Mouse (Mus musculus) heart, postnatal 4 days (tissue): ENCODE data around the gene Slx1b. TPM values are rescaled to one million over a fixed set of nuclear protein-coding genes. Genes with fewer than 3 reads are reported as not detected.
A peak's percentile ranks its signal among the peaks of the same experiment; 100 is the strongest.
"Not testable (repeated sequence)": the region's sequence is repeated elsewhere in the genome, so short reads cannot be mapped to it uniquely, and the experiment has no call there.

ENCODE experiments used
- DNase-seq: peaks from one replicate; pipeline ENCODE4 v3.0.0; 2021
- total RNA-seq, 2 experiments: library from RNA; stranded (reverse); gene quantifications; 2 replicates each; pipeline ENCODE4 v1.2.3; 2021

Slx1b gene
- total RNA-seq, 2 experiments from 2014 or later = 7.2 to 8.1 TPM

DNA sequence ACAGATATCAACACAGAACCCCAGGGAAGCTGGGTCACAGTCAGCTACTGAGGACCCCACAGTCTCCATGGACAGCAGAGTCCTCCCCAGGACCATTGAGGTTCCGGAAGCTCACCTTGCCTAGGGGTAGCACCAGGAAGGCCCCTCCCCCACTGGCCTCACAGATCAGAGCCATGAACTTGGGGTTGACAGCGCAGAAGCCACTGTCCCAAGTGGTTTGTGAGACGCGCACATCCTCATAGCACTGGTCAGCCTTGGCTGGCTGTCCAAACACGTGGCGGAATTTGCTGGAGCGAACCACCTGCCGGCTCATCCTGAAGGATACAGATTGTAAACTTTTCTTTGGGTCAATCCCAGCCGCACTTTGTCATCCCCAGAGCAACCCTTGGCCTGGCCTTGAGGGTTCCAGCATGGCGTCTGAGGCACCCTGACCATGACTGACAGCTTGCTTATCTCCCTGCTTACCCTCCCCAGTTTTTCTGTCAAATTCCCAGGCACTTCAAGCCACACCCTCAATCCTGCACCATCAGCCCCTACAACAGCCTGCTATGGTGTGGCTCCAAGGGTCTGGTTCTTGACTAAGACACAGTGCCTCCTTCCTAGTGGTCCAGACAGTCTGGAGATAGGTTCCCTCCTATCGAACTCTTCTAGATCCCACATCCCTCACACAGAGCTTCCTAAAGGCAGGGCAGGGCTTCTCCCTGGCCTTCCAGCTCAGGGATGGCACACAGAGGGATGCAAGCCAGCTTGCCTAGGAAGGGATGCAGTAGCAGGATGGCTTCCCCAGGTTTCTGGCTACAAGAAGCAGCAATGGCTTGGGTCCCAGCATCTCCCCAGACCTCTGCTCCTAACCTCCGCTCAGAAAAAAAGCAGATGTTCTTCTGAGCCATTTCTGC lies 7.5 kb upstream of the Slx1b start:
- no peak for DNase-seq

DNA sequence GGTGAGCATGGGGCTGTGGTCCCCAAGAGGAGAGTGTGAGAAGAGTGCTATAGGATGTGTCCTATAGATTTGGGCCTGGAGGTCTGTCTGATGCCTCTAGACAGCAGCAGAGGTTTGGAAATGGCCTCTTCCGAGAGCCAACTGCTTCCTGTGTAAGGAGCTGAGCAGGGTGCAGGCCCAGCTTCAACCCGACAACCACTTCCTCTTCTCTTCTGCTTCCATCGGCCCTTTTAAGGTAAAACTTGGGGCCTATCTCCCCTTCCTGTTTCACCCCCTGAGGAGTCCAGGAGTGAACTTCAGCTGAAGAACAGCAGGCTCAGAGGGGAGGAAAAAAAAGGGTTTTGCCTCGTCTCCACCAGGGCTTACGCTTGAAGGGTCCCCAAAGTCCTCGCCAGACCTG lies 6.8 kb upstream of the Slx1b start:
- no peak for DNase-seq

DNA sequence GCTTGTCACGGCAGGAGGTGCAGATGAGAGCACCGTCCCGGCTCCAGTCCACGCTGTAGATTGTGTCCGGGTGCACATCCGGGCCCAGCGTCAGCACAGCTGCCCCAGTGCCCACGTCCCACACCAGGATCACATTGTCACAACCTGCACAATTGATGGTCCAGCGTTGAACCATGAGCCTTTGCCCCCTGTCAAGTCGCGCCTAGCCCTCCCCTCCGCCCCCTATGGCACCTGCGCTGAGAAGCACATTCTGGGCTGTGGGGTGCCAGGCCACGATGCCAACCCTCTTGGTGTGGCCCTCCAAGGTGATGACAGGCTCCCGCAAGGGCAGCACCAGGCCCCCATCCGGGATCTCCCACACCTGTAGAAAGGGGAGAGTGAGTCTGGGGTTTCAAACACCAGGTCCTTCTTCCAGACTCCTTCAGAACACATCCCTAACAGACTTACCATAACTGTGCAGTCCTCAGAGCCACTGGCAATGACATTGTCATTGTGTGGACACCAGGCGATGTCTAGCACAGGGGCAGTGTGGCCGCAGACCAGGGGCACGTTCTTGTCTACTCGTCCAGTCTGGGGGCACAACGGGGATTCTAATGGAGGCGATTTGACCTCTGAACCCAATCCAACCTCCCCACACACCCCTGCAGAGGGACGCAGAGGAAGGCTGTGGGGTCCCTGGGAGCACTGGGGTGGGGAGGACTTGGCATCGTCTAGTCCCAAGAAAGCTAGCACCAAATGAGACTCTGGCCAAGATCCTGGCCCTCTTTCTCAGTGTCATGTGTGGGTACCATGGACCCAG lies 6.2 kb upstream of the Slx1b start:
- DNase-seq = no peak

DNA sequence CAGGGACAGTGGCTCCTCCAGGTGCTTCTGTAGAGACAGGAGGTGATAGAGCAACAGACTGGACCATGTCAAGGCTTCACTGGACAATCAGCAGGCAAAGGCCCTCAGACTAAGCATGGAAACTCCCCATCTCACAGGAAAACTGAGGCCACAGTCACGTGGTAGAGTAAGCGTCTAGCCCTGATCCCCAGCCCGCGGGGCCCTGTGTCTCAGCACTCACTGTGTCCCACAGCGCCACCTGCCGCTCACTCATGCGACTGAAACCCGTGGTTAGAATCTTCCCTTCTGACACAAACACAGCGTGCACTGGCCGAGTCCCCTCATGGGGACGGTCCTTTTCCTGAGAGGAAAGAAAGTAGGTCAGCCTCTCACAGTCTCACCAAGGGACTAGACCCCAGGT lies 5.5 kb upstream of the Slx1b start:
- peak; percentile 93 for DNase-seq

DNA sequence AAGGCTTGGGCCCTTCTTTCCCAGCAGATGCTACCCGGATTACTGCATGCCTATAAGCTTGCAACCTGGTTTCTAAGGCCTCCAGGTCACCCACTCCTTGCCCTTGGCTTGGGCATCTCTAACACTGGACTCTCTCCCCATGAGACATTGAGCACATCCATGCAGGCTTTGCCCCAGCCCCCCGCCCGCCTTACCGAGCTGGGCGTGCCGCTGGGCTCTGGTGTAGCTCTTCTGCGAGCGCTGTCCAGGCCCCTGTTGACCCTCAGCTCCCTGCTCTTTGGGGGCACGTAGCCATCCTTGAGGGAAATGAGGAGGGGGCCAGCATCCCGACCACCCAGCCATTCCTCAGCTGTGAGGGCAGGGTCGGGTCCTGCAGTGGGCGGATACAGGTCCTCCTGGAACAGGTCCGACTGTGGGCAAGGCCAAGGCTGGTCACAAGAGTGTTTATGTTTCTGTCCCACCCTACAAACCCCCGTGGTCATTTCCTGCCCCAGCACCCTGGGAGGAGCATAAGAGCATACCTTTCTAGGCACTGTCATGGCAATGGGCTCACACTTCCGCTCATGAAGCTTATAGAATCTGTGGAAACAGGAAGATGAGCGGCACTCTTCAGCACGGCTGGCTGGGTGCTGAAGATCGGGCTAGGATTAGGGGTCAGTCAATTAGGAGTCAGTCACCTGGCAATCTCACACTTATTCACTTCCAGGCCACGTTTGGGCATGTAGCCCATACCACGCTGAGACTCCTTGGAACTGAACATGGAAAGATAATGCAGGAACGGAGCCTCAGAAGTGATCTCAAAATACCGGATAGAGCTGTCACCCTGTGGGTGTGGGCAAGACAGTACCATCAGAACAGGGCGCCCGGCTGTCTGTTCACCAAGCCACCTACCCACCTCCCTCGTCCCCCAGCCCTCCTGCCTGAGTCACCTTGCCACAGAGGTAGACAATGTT lies 4.8 kb upstream of the Slx1b start:
- DNase-seq = no peak

DNA sequence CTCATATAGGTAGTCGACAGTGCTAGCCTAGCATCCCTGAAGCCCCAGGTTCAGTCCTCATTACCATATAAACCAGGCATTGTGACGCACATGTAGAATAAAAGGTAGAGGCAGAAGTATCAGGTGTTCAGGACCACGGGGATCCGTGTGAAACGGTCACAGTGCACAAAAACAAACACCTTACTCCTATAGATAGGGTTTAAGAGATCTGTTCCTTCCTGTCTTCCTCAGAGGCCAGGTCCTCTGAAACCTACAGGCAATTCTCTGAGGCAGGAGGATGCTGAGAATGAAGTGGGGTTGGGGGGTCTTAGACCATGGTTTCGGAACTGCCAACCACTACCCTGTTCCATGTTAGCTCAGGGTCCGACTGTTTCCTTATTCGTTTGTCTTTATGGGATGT lies 2.3 kb upstream of the Slx1b start:
- DNase-seq = no peak

DNA sequence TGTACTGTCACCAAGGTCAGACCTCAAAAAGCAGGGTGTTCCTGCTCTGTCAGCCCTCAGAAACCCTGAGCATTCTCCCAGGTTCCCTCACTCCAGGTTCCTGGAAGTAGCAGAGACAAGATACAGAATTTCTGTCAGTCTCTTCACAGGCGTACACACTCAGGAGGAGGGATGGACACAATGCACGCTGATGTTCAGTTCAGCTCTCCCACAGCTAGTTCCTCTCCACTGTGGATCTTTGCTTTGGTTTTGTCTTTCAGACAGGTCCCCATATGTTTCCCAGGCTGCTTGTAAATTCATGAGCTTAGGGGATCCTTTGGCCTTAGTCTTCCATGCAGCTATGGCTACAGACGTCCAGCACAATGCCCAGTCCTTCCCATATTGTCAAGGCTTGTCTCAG lies 1.3 kb upstream of the Slx1b start:
- no peak for DNase-seq

DNA sequence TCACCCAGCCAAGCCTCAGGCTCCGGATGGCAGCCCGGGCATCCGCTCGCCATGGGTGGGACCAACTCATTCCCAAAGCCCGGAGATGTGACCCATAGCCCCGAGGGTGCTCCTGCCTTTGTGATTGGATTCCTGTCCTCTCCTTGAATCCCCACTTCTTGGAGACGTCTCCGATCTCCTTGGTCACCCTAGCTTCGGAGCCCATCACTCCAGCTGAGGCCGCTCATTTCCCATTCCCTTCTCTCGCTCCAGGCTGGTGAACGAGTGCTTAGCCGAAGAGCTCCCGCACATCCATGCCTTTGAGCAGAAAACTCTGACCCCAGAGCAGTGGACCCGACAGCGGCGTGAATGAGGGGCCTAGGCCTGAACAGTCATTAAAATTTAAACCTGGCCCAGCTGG lies 719 bp upstream of the Slx1b start:
- no peak for DNase-seq

DNA sequence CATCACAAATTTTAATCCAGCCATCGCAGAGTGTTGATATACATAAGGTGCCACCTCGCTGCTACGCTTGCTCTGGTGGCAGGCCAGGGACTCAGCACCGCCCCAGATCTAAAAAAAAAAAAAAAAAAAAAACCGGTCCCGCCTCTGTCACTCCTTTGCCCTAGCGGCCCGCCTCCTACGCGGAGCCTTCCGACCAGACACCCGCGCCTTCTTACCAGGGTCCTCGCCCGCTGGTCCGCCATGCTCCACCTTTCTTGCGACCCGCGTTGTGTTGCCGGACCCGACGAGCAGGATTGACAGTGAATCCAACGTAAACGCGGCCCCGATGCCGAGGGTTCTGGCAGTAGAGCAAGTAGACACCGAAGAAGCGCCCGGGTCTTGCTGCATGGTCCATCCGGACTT lies 373 bp downstream of the Slx1b start, which contains the start of gene Bola2:
Gene Bola2 (plus strand): TSS at position 192 of the 402 bp plus-strand sequence.
- DNase-seq = peak; percentile 73

DNA sequence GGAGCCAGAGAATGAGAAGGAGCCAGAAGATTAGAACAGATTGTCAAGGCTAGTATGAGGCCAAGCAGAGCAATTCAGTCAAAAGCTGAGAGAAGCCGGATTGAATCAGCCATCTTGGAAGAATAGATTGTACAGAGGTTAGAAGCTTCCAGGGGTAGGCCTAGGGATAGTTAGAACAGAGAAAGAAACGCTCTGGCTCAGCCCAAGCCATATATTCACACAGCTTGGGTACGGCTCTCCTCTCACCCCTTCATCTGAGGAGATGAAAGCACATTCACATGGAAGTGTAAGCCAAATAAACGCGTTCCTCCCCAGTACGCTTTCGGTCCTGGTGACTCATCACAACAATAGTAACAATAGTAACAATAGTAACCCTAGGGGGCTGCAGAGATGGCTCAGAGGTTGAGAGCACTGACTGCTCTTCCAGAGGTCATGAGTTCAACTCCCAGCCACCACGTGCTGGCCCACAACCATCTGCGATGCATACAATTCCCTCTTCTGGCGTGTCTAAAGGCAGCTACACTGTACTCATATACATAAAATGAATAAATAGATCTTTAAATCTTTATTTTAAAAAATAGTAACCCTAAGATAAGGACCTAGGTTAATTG lies 1.0 kb downstream of the Slx1b start:
- DNase-seq = no peak

DNA sequence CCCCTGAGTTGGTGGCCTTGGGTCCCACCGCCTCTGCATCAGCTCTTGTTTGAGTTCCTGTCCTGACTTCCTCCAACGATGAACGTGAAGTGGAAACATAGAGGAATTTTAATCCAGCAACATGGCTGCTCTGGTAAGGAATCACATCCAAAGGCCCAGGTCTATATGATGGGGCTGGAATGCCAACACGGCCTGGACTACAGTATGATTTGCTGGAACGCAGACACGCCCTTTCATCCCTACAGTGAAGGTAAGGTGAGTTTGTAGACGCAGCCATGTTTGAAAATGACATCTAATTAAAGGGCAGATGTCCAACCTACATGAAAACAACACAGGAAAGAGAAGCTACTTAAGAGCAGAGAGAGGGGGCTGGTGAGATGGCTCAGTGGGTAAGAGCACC lies 1.8 kb downstream of the Slx1b start:
- DNase-seq = no peak

DNA sequence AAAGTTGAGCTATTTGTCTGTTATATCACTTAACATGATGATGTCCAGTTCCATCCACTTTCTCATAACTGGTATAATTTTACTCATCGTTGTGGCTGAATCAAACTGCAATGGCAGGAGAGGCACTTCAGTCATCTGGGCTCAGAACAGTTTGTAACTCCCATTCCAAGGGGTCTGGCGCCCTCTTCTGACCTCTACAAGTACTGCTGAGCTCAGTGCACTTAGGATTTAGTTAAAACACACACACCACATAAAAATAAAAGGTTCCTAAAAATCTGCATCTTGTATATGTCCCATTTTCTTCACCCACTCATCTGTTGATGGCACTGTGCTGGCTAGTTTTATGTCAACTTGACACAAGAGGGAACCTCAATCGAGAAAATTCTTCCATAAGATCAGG lies 2.3 kb downstream of the Slx1b start:
- peak; percentile 91 for DNase-seq

DNA sequence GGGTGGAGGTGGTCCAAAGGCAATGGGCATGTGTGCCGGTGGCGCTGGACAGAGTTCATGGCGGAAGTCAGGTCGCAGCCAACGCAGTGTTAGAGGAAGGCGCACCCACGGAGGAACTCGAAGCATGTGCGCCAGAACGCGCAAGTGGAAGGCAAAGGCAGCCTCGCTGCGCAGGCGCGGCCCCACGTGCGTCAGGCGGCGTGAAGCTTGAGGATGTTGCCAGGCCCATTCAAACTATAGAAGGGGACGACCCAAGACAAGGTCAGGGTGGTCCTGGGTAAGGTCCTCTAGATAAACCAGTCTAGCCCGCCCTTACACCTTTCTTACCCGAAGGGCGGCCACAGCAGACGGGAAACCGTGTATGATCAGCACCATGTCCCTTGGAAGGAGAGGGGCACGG lies 3.2 kb downstream of the Slx1b start:
- DNase-seq = no peak

DNA sequence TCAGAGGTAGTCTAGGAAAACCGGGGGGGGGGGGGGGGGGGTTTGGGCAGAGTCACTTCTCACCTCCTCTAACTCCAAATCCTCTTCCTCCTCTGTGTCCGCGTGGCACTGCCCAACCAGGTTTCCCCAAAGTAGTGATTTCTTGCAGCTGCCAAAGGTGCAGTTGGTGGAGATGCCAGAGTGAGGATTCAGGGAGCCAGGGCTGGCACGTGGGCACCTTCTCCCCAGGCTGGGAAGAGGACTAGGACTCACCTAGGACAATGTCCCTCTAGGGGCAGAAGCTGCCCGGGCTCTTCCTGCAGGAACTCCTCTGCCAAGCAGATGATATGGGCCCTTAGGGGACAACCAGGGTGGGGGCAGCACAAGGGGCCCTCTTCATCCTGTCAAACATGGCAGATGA lies 3.9 kb downstream of the Slx1b start:
- no peak for DNase-seq

DNA sequence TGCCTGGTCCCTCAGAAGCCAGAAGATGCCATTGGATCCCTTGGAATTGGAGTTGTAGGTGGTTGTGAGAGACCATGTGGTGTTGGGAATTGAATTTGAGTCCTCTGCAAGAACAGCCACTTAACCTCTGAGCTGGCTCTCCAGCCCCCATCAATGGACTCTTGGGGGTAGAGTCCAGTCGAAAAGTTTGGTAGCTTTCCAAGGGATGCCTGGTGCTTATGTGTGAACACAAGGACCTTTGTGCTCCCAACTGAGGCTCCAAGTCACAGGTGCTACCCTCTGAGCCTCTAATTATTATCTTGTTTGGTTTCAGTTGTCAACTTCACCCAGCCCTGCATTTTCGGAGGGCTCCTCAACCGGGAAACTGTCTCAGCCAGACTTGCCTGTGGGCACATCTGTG lies 4.8 kb downstream of the Slx1b start:
- DNase-seq = no peak

DNA sequence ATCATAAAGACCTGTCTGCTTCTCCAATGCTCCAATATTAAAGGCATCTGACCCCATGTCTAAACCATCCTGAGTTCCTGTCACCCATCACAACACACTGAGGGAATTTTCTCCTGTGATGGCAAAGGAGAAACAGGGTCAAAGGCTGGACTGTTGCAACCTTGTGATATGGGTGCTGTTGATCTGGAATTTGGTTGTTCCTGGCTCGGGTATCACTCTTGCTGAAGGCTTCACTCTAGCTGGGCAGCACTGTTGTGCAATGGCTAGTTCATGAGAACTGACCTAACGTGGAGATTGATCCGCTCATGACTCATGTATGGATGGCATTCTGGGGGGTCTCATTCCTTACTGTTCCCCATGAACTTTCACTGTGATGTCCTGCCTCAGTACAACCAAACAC lies 6.6 kb downstream of the Slx1b start:
- DNase-seq = no peak

DNA sequence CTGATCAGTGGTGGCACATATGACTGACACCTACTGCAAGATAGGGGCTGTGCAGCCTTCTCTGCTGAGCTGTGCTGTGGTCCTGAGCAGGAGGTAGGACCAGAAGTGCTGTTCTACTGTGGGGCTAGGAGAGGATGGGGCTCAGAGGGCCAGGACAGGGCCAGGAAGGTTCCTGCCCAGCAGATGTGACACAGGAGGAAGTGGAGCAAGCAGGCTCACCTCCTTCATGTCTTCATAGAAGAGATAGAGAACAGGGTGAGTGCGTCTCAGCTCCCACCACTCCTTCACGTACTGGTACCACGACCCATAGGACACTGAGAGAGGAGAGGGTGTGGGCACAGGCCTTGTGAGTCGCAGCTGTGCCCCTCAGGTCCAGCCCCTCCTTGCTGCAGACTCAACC lies 7.4 kb downstream of the Slx1b start:
- not testable (repeated sequence) for DNase-seq

DNA sequence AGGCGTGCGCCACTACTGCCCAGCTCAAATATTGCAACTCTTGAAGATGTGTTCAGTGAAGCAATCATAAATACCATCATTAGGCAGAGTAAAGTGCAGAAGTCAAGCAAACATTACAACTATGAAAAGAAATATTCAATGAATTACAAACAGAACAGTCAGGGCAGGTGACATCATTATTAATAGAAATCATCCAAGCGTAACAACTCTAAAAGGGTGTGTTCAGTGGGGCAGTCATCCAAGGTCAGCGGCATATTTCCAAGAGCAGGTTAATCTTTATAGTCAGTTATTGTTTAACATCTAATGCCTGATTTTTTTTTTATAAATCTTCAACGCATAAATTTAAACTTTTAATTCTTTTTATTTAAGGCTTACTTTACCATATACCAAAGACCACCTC lies 14.4 kb downstream of the Slx1b start:
- DNase-seq = no peak

DNA sequence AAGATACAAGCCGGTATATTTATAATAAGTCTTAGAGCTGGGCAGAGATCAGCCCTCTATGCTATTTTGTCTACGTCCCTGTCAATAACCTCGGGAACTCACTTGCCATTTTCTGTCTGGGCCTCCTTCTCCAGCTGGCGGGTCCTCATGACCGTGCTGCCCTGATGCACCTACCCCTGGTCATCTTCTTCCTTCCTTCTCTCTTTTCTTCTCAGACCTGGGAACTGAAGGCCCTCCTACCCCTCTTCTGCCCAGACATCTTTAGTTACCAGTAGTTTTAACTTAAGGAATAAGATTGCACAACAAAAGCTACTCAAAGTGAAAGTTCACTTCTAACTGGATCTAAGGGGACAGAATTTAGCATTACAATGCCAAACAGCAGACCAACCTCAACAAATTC lies 15.9 kb downstream of the Slx1b start:
- no peak for DNase-seq

DNA sequence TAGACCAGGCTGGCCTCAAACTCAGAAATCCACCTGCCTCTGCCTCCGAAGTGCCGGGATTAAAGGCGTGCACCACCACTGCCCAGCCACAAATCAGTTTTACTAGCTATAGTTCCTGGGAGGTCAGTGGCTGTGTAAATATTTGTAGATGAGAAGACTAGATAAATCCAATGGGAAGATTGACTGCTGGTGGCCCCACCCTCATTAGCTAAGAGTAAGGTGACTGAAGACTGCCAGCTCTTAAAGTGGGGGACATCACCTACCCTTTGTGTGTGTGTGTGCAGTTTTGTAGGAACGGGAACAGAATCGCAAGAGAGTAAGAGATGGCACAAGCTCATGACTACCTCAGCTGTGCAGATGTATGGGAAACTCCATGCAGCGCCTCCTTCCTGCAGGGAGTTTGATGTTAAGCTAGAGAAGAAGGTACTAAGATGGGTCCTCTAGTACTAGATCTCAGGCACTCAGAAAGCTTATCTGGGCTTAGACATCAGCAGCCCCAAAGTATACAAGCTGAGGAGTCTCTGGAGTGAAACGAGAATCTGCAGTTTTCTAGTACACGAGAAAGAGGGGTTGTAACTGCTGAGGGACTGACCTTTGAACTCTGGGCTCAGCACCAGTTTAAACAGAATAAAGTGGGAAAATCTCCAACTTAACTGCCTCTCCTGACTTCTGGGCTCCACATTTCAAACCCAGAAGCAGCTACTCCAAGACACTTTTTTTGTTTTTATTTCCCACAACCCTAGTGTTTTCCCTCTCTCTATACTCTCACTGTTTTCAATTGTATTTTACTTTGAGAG lies 16.8 kb downstream of the Slx1b start:
- no peak for DNase-seq

DNA sequence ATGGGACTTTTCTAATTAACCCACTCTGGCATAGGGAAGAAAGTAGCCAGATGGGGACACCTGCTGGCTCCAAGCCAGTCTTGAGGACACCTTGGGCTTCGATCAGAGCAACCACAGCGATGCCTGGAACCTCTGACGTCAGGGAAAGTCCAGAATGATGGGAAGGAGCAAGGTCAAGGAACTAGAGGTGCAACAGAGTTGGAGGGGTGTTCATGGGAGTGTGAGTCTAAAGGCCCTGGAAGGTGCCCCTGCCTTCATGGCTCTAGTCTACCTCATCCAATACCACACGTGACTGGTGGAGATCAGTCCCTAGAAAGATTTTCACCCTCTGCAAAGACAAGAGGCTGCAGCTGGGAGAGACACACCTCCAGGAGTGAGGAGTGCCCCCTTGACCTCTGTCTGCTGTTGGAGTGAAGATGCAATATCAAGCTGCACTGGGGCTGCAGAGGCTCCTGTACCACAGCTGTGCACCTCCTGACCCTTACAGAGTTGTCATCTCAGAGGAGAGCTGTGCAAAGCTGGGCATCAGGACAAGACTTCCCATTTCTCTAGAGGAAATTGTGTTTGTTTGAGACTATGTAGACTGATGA lies 18.9 kb downstream of the Slx1b start:
- DNase-seq = no peak
